Mouse (Mus musculus): Measurements from ENCODE around the gene Slc29a2.

GRCm38 (mm10) chr19:4989434-4990255 is 34.0 kb upstream of the Slc29a2 start:
- TF ChIP-seq CTCF (IDR thresholded peaks at IDR 0.05; ENCODE audit: control insufficient read depth, insufficient read depth, insufficient replicate concordance, low read depth, low read length) (no peak), POLR2A (IDR thresholded peaks at IDR 0.05; ENCODE audit: control insufficient read depth, low read depth, low read length) (no peak)

Data from testis, adult 2 months (tissue).